Mouse (Mus musculus): ENCODE results near the gene Ntn4. TPM values are rescaled to one million over a fixed set of nuclear protein-coding genes. Genes with fewer than 3 reads are reported as not detected.

Gene Ntn4
- polyA plus RNA-seq, 1 experiment from 2014 or later: 0.41 TPM

GRCm38 (mm10) chr10:93647655-93648561 lies 7.4 kb downstream of the Ntn4 start:
- no peak overlapping the region for H3K27ac ChIP-seq (replicated peaks)
- peaks cover 18% of the 10 kb centered on the region for H3K27me3 ChIP-seq (replicated peaks; ENCODE audit: low read depth, poor library complexity, severe bottlenecking)
- peaks cover 15% of the 10 kb centered on the region for H3K36me3 ChIP-seq (replicated peaks)
- WGBS: 90% methylated on average over 10 of the region's 10 CpGs
- no peaks in the 10 kb centered on the region; the same call in 1 of the 2 replicates for H3K4me1 ChIP-seq
- no peak for DNase-seq (ENCODE audit: low spot score)
- no peaks in the 10 kb centered on the region for H3K9me3 ChIP-seq
- H3K4me3 ChIP-seq: no peak overlapping the region

- WGBS: 87% methylated on average over 8 of the region's 8 CpGs
- H3K9me3 ChIP-seq: no peaks in the 10 kb centered on the region
- no peak overlapping the region for H3K4me3 ChIP-seq
- H3K27me3 ChIP-seq (replicated peaks; ENCODE audit: low read depth, poor library complexity, severe bottlenecking): peaks cover 11% of the 10 kb centered on the region
- no peak for DNase-seq (ENCODE audit: low spot score)
- peaks cover 15% of the 10 kb centered on the region for H3K36me3 ChIP-seq (replicated peaks)
- no peaks in the 10 kb centered on the region for H3K4me1 ChIP-seq
- no peak overlapping the region for H3K27ac ChIP-seq (replicated peaks)
Observed at GRCm38 (mm10) chr10:93648598-93649102, 8.2 kb downstream of the Ntn4 start.

- Histone ChIP-seq H3K27ac (replicated peaks) (no peak overlapping the region), H3K4me3 (no peak overlapping the region), H3K9me3 (no peaks in the 10 kb centered on the region), H3K4me1 (no peaks in the 10 kb centered on the region), H3K27me3 (replicated peaks; ENCODE audit: low read depth, poor library complexity, severe bottlenecking) (peaks cover 7% of the 10 kb centered on the region; the same call in 1 of the 2 replicates), H3K36me3 (replicated peaks) (peaks cover 15% of the 10 kb centered on the region)
- no peak for DNase-seq (ENCODE audit: low spot score)
- 80% methylated on average over 5 of the region's 5 CpGs for WGBS
Observed at GRCm38 (mm10) chr10:93649127-93649526, 8.6 kb downstream of the Ntn4 start.

GRCm38 (mm10) chr10:93649600-93649999 lies 9.1 kb downstream of the Ntn4 start:
- H3K36me3 ChIP-seq (replicated peaks): peaks cover 15% of the 10 kb centered on the region

GRCm38 (mm10) chr10:93653322-93653721 lies 12.8 kb downstream of the Ntn4 start:
- peaks cover 3% of the 10 kb centered on the region for H3K36me3 ChIP-seq (replicated peaks)
- H3K9me3 ChIP-seq: no peaks in the 10 kb centered on the region
- DNase-seq (ENCODE audit: low spot score): no peak
- no peak overlapping the region for H3K27ac ChIP-seq (replicated peaks)
- H3K4me3 ChIP-seq: no peak overlapping the region
- H3K27me3 ChIP-seq (replicated peaks; ENCODE audit: low read depth, poor library complexity, severe bottlenecking): no peaks in the 10 kb centered on the region
- no peaks in the 10 kb centered on the region for H3K4me1 ChIP-seq
- 80% methylated on average over 2 of the region's 2 CpGs for WGBS

More at GRCm38 (mm10) chr10:93649600-93649999, 9.1 kb downstream of the Ntn4 start:
- Histone ChIP-seq H3K27ac (replicated peaks) (no peak overlapping the region), H3K4me1 (no peaks in the 10 kb centered on the region), H3K27me3 (replicated peaks; ENCODE audit: low read depth, poor library complexity, severe bottlenecking) (peaks cover 2% of the 10 kb centered on the region; the same call in 1 of the 2 replicates), H3K9me3 (no peaks in the 10 kb centered on the region), H3K4me3 (no peak overlapping the region)
- no peak for DNase-seq (ENCODE audit: low spot score)
- 92% methylated on average over 5 of the region's 5 CpGs for WGBS

GRCm38 (mm10) chr10:93655428-93655827 lies 14.9 kb downstream of the Ntn4 start:
- H3K4me3 ChIP-seq: no peak overlapping the region
- no peaks in the 10 kb centered on the region for H3K4me1 ChIP-seq
- H3K36me3 ChIP-seq (replicated peaks): no peaks in the 10 kb centered on the region
- H3K27ac ChIP-seq (replicated peaks): no peak overlapping the region
- no peak for DNase-seq (ENCODE audit: low spot score)
- no peaks in the 10 kb centered on the region for H3K9me3 ChIP-seq
- 80% methylated on average over 15 of the region's 15 CpGs for WGBS
- H3K27me3 ChIP-seq (replicated peaks; ENCODE audit: low read depth, poor library complexity, severe bottlenecking): no peaks in the 10 kb centered on the region

- no peak overlapping the region for H3K27ac ChIP-seq (replicated peaks)
- H3K27me3 ChIP-seq (replicated peaks; ENCODE audit: low read depth, poor library complexity, severe bottlenecking): no peaks in the 10 kb centered on the region
- H3K9me3 ChIP-seq: no peaks in the 10 kb centered on the region
- H3K36me3 ChIP-seq (replicated peaks): no peaks in the 10 kb centered on the region
- WGBS: 81% methylated on average over 1 of the region's 1 CpGs
- peaks cover 2% of the 10 kb centered on the region; the same call in 1 of the 2 replicates for H3K4me1 ChIP-seq
- no peak overlapping the region for H3K4me3 ChIP-seq
- no peak for DNase-seq (ENCODE audit: low spot score)
Observed at GRCm38 (mm10) chr10:93659792-93660191, 19.3 kb downstream of the Ntn4 start.

- no peak overlapping the region for H3K4me3 ChIP-seq
- no peaks in the 10 kb centered on the region for H3K9me3 ChIP-seq
- no peak overlapping the region for H3K27ac ChIP-seq (replicated peaks)
- peaks cover 4% of the 10 kb centered on the region; the same call in 1 of the 2 replicates for H3K4me1 ChIP-seq
- H3K36me3 ChIP-seq (replicated peaks): no peaks in the 10 kb centered on the region
- WGBS: 91% methylated on average over 6 of the region's 6 CpGs
- DNase-seq (ENCODE audit: low spot score): no peak
- H3K27me3 ChIP-seq (replicated peaks; ENCODE audit: low read depth, poor library complexity, severe bottlenecking): no peaks in the 10 kb centered on the region
Observed at GRCm38 (mm10) chr10:93661348-93661991, 21.0 kb downstream of the Ntn4 start.

GRCm38 (mm10) chr10:93662018-93662417 lies 21.5 kb downstream of the Ntn4 start:
- peaks cover 4% of the 10 kb centered on the region; the same call in 1 of the 2 replicates for H3K4me1 ChIP-seq
- no peak overlapping the region for H3K27ac ChIP-seq (replicated peaks)
- 80% methylated on average over 5 of the region's 5 CpGs for WGBS
- H3K36me3 ChIP-seq (replicated peaks): no peaks in the 10 kb centered on the region
- DNase-seq (ENCODE audit: low spot score): no peak
- no peaks in the 10 kb centered on the region for H3K27me3 ChIP-seq (replicated peaks; ENCODE audit: low read depth, poor library complexity, severe bottlenecking)
- no peaks in the 10 kb centered on the region for H3K9me3 ChIP-seq
- no peak overlapping the region for H3K4me3 ChIP-seq

GRCm38 (mm10) chr10:93666222-93666621 lies 25.7 kb downstream of the Ntn4 start:
- Histone ChIP-seq H3K27ac (replicated peaks) (no peak overlapping the region), H3K36me3 (replicated peaks) (no peaks in the 10 kb centered on the region), H3K9me3 (no peaks in the 10 kb centered on the region), H3K4me3 (no peak overlapping the region), H3K4me1 (peaks cover 4% of the 10 kb centered on the region; the same call in 1 of the 2 replicates), H3K27me3 (replicated peaks; ENCODE audit: low read depth, poor library complexity, severe bottlenecking) (no peaks in the 10 kb centered on the region)
- no peak for DNase-seq (ENCODE audit: low spot score)
- WGBS: 66% methylated on average over 2 of the region's 2 CpGs

GRCm38 (mm10) chr10:93666996-93667395 lies 26.5 kb downstream of the Ntn4 start:
- H3K27me3 ChIP-seq (replicated peaks; ENCODE audit: low read depth, poor library complexity, severe bottlenecking): no peaks in the 10 kb centered on the region
- H3K36me3 ChIP-seq (replicated peaks): no peaks in the 10 kb centered on the region
- H3K9me3 ChIP-seq: no peaks in the 10 kb centered on the region
- no peak overlapping the region for H3K4me3 ChIP-seq
- H3K4me1 ChIP-seq: peaks cover 4% of the 10 kb centered on the region; the same call in 1 of the 2 replicates
- WGBS: 58% methylated on average over 3 of the region's 3 CpGs
- H3K27ac ChIP-seq (replicated peaks): no peak overlapping the region
- no peak for DNase-seq (ENCODE audit: low spot score)

- DNase-seq (ENCODE audit: low spot score): peak; percentile 7
- 83% methylated on average over 22 of the region's 22 CpGs for WGBS
- peaks cover 6% of the 10 kb centered on the region; the same call in 1 of the 2 replicates for H3K36me3 ChIP-seq (replicated peaks)
Observed at GRCm38 (mm10) chr10:93672646-93673479, 32.4 kb downstream of the Ntn4 start.

More at GRCm38 (mm10) chr10:93672646-93673479, 32.4 kb downstream of the Ntn4 start:
- H3K9me3 ChIP-seq: 0 out of 2 replicates have a peak, but pooled peaks cover 2% of the 10 kb centered on the region
- no peak overlapping the region for H3K27ac ChIP-seq (replicated peaks)
- H3K27me3 ChIP-seq (replicated peaks; ENCODE audit: low read depth, poor library complexity, severe bottlenecking): no peaks in the 10 kb centered on the region
- H3K4me3 ChIP-seq: no peak overlapping the region
- no peaks in the 10 kb centered on the region for H3K4me1 ChIP-seq

All from embryonic facial prominence, embryonic 10.5 days (tissue).